In the genomic region with DNA sequence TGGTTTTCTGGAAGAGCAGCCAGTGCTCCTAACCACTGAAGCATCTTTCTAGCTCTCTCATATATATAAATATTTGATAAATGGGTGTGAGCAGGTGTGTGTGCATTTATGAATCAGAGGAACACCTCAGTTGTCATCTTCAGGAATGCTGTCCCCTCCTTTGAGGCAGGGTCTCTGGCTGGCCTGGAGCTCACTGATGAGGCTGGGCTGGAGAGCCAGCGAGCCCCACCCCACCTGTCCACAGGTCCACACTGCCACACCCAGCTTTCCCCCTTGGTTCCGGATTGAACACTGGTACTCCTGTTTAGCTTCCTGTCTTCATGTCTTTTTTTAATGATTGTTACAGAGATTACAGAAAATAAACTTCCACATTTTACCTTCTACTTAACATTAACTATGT, we compare ENCODE assay signal across 20 mouse cellular contexts. TPM values are rescaled to one million over a fixed set of nuclear protein-coding genes. Genes with fewer than 3 reads are reported as not detected.
DNase-seq lines count a peak whose midpoint lies in the region; ATAC-seq and TF ChIP-seq lines count a peak whose summit lies in the region.
"Had no signal": no experiment of that assay in that cellular context is flagged by ENCODE, and none has a peak within 500 bp of the region (broad histone marks: within the 10 kb centered on the region; RNA-seq: fewer than 3 reads in every experiment).

No protein-coding gene starts in this region.

- no peak overlapping the region for H3K27ac ChIP-seq in MEL (ENCODE audit: control insufficient read depth, low read depth, low read length)
- H3K27ac ChIP-seq in bone marrow macrophage, adult 2 months (ENCODE audit: insufficient read depth, low read depth, low read length): peak overlapping the region; percentile 39
- H3K27ac ChIP-seq in stomach, postnatal 0 days (replicated peaks): no peak overlapping the region
- no peak overlapping the region for H3K27ac ChIP-seq in liver, embryonic 11.5 days (ENCODE audit: low read depth, low read length)
- no peak overlapping the region for H3K27ac ChIP-seq in midbrain, postnatal 0 days (ENCODE audit: low read depth, low read length)
- H3K27ac ChIP-seq: embryonic facial prominence, embryonic 10.5 days; embryonic facial prominence, embryonic 12.5 days; forebrain, embryonic 13.5 days; forebrain, embryonic 15.5 days had no signal

- peaks cover 0 to 17% of the 10 kb centered on the region in 2 experiments; a peak in 2 of 4 replicates for H3K36me3 ChIP-seq in MEL (ENCODE audit: control insufficient read depth in 1 of 2, insufficient read depth in 2 of 2, low read length in 2 of 2)
- H3K36me3 ChIP-seq in stomach, postnatal 0 days (ENCODE audit: control insufficient read depth, insufficient read depth, low read length): no peaks in the 10 kb centered on the region
- H3K36me3 ChIP-seq in liver, embryonic 11.5 days (ENCODE audit: control insufficient read depth, insufficient read depth, low read length): no peaks in the 10 kb centered on the region
- no peaks in the 10 kb centered on the region for H3K36me3 ChIP-seq in midbrain, postnatal 0 days (ENCODE audit: insufficient read depth, low read length)
- H3K36me3 ChIP-seq: embryonic facial prominence, embryonic 10.5 days; embryonic facial prominence, embryonic 12.5 days; forebrain, embryonic 15.5 days had no signal

- H3K79me2 ChIP-seq in MEL (ENCODE audit: control insufficient read depth, insufficient read depth, low read length, poor library complexity): no peaks in the 10 kb centered on the region

- TF ChIP-seq RAD21 in MEL (IDR thresholded peaks at IDR 0.05; ENCODE audit: low read depth, low read length): no peak

- no peak for TF ChIP-seq CTCF in MEL (IDR thresholded peaks at IDR 0.05 in 2 of 3, conservative IDR thresholded peaks at IDR 0.05 in 1 of 3; ENCODE audit: control insufficient read depth in 1 of 3, insufficient read depth in 1 of 3, low read depth in 2 of 3, low read length in 3 of 3, poor library complexity in 1 of 3, severe bottlenecking in 1 of 3)
- no peak for TF ChIP-seq CTCF in bone marrow macrophage, adult 2 months (IDR thresholded peaks at IDR 0.05; ENCODE audit: low read depth, low read length)
- TF ChIP-seq CTCF in stomach, postnatal 0 days (IDR thresholded peaks at IDR 0.05; ENCODE audit: low read depth): no peak
- TF ChIP-seq CTCF in midbrain, postnatal 0 days (IDR thresholded peaks at IDR 0.05): no peak

- no peak overlapping the region for H3K9ac ChIP-seq in MEL (ENCODE audit: control insufficient read depth, low read depth, low read length, poor library complexity, severe bottlenecking)
- H3K9ac ChIP-seq in stomach, postnatal 0 days (ENCODE audit: low read length): no peak overlapping the region
- no peak overlapping the region for H3K9ac ChIP-seq in liver, embryonic 11.5 days (ENCODE audit: low read depth, low read length)
- no peak overlapping the region for H3K9ac ChIP-seq in midbrain, postnatal 0 days (replicated peaks; ENCODE audit: low read length, poor library complexity, severe bottlenecking)
- H3K9ac ChIP-seq: embryonic facial prominence, embryonic 12.5 days; forebrain, embryonic 13.5 days; forebrain, embryonic 15.5 days; forebrain, postnatal 0 days had no signal

- no peak overlapping the region for H3K4me2 ChIP-seq in stomach, postnatal 0 days (replicated peaks; ENCODE audit: low read depth)
- no peak overlapping the region for H3K4me2 ChIP-seq in liver, embryonic 11.5 days
- no peak overlapping the region for H3K4me2 ChIP-seq in midbrain, postnatal 0 days (ENCODE audit: low read depth, low read length, poor library complexity, severe bottlenecking)
- H3K4me2 ChIP-seq: embryonic facial prominence, embryonic 12.5 days; forebrain, embryonic 13.5 days; forebrain, embryonic 15.5 days had no signal

- H3K4me3 ChIP-seq in MEL (ENCODE audit: control insufficient read depth in 1 of 2, insufficient read depth in 1 of 2, low read depth in 2 of 2, low read length in 2 of 2): no peak overlapping the region
- peak overlapping the region; percentile 27 for H3K4me3 ChIP-seq in bone marrow macrophage, adult 2 months (ENCODE audit: insufficient read depth, low read length)
- no peak overlapping the region for H3K4me3 ChIP-seq in stomach, postnatal 0 days (ENCODE audit: low read depth, low read length)
- H3K4me3 ChIP-seq in liver, embryonic 11.5 days (ENCODE audit: low read depth, low read length): no peak overlapping the region
- H3K4me3 ChIP-seq in midbrain, postnatal 0 days (ENCODE audit: low read depth, low read length): no peak overlapping the region
- H3K4me3 ChIP-seq: embryonic facial prominence, embryonic 10.5 days; embryonic facial prominence, embryonic 12.5 days; forebrain, embryonic 13.5 days; forebrain, embryonic 15.5 days had no signal

- no peak for DNase-seq in MEL (ENCODE audit: low read depth, low spot score)
- no peak for DNase-seq in stomach, postnatal 0 days (ENCODE audit: low spot score)
- no peak for DNase-seq in liver, embryonic 11.5 days (ENCODE audit: low spot score)
- DNase-seq in midbrain, postnatal 0 days (ENCODE audit: low spot score): no peak
- DNase-seq: adrenal gland, adult 8-10 months; adrenal gland, postnatal 14 days; adrenal gland, postnatal 36 days; cerebellum, adult 11 months; cerebellum, adult 18-20 months; cerebellum, adult 8-10 months; cerebellum, adult 9-11 months; cerebellum, postnatal 14 days; forebrain, postnatal 0 days had no signal

- peaks cover 1 to 3% of the 10 kb centered on the region in 2 experiments; a peak in 1 of 4 replicates for H3K27me3 ChIP-seq in MEL (ENCODE audit: control insufficient read depth in 1 of 2, insufficient read depth in 2 of 2, low read length in 2 of 2)
- H3K27me3 ChIP-seq in stomach, postnatal 0 days (ENCODE audit: control insufficient read depth, insufficient read depth, low read length): no peaks in the 10 kb centered on the region
- H3K27me3 ChIP-seq in liver, embryonic 11.5 days (replicated peaks; ENCODE audit: control insufficient read depth, insufficient read depth, low read length): no peaks in the 10 kb centered on the region
- no peaks in the 10 kb centered on the region for H3K27me3 ChIP-seq in midbrain, postnatal 0 days (ENCODE audit: insufficient read depth, low read length)
- H3K27me3 ChIP-seq: forebrain, embryonic 13.5 days; forebrain, embryonic 15.5 days; Patski had no signal

- no peak for TF ChIP-seq POLR2A in MEL (IDR thresholded peaks at IDR 0.05; ENCODE audit: control insufficient read depth in 1 of 2, insufficient read depth in 1 of 2, low read depth in 1 of 2, low read length in 2 of 2, poor library complexity in 1 of 2)
- TF ChIP-seq POLR2A in bone marrow macrophage, adult 2 months (IDR thresholded peaks at IDR 0.05; ENCODE audit: borderline replicate concordance, low read depth, low read length): no peak

- peaks cover 5 to 9% of the 10 kb centered on the region in 2 experiments for H3K4me1 ChIP-seq in MEL (ENCODE audit: control insufficient read depth in 1 of 2, insufficient read depth in 2 of 2, low read length in 2 of 2)
- H3K4me1 ChIP-seq in bone marrow macrophage, adult 2 months (ENCODE audit: control insufficient read depth, insufficient read depth, low read length): peaks cover 23% of the 10 kb centered on the region
- no peaks in the 10 kb centered on the region for H3K4me1 ChIP-seq in stomach, postnatal 0 days (replicated peaks; ENCODE audit: control insufficient read depth, insufficient read depth)
- H3K4me1 ChIP-seq in liver, embryonic 11.5 days (replicated peaks; ENCODE audit: control insufficient read depth, insufficient read depth, low read length): no peaks in the 10 kb centered on the region
- no peaks in the 10 kb centered on the region for H3K4me1 ChIP-seq in midbrain, postnatal 0 days (ENCODE audit: insufficient read depth, low read length)
- H3K4me1 ChIP-seq: embryonic facial prominence, embryonic 10.5 days; embryonic facial prominence, embryonic 12.5 days; forebrain, embryonic 13.5 days; forebrain, embryonic 15.5 days had no signal

- 42% methylated on average over 2 of the region's 2 CpGs for WGBS in stomach, postnatal 0 days
- 83% methylated on average over 2 of the region's 2 CpGs for WGBS in liver, embryonic 11.5 days
- WGBS in midbrain, postnatal 0 days: 81% methylated on average over 2 of the region's 2 CpGs

- peak; percentile 51; the same call in 1 of the 2 replicates for ATAC-seq in stomach, postnatal 0 days (ENCODE audit: low FRiP score, low TSS enrichment)
- no peak for ATAC-seq in liver, embryonic 11.5 days (replicated peaks; ENCODE audit: low FRiP score)
- no peak for ATAC-seq in midbrain, postnatal 0 days (ENCODE audit: low FRiP score)
- ATAC-seq: activated CD4-positive, CD25-positive, alpha-beta regulatory T cell, adult 4 months; forebrain, embryonic 13.5 days; forebrain, embryonic 15.5 days; forebrain, postnatal 0 days; Patski had no signal

- no peaks in the 10 kb centered on the region for H3K9me3 ChIP-seq in MEL (replicated peaks; ENCODE audit: insufficient read depth, low read length)
- no peaks in the 10 kb centered on the region for H3K9me3 ChIP-seq in stomach, postnatal 0 days (ENCODE audit: control insufficient read depth, low read length)
- H3K9me3 ChIP-seq in liver, embryonic 11.5 days (ENCODE audit: control insufficient read depth, low read length): no peaks in the 10 kb centered on the region
- no peaks in the 10 kb centered on the region for H3K9me3 ChIP-seq in midbrain, postnatal 0 days (ENCODE audit: low read length)
- H3K9me3 ChIP-seq: embryonic facial prominence, embryonic 10.5 days; embryonic facial prominence, embryonic 12.5 days; forebrain, embryonic 13.5 days; forebrain, embryonic 15.5 days had no signal

- peak in 1 of 2 experiments; percentile 32; a peak in 1 of 4 replicates for TF ChIP-seq EP300 in MEL (IDR thresholded peaks at IDR 0.05; ENCODE audit: low read depth in 1 of 2, low read length in 2 of 2)
- no peak for TF ChIP-seq EP300 in stomach, postnatal 0 days (optimal IDR thresholded peaks at IDR 0.05)

RNA-seq across cellular contexts. Expression of a gene that starts 15.8 kb away (rescaled TPM):
- 12.8 and 20.8 TPM in 2 replicates for total RNA-seq in MEL (2012; rRNA removed)
- polyA plus RNA-seq in MEL (2012; ENCODE audit: insufficient read depth in 1 of 2, insufficient read length in 2 of 2, low read depth in 1 of 2, low replicate concordance in 2 of 2, missing spikeins in 1 of 2): 10 to 100 TPM in 1 of 2 experiments, not detected in 1; 23.2 TPM
- 163 and 186 TPM in 2 replicates for polyA plus RNA-seq in bone marrow macrophage, adult 2 months (2012; ENCODE audit: insufficient read depth, insufficient read length, missing spikeins)
- polyA plus RNA-seq in stomach, postnatal 0 days (2015; fragmentation: Nextera tagmentation; extraction: Ambion mirVana): 44.8 and 45.5 TPM in 2 replicates
- polyA plus RNA-seq in liver, embryonic 11.5 days (2014; fragmentation: Nextera tagmentation; extraction: Ambion mirVana): 55.4 and 60.0 TPM in 2 replicates
- 242 and 247 TPM in 2 replicates for total RNA-seq in midbrain, postnatal 0 days (2014; rRNA removed)
- 204 and 210 TPM in 2 replicates for polyA plus RNA-seq in midbrain, postnatal 0 days (2015; fragmentation: Nextera tagmentation; extraction: Ambion mirVana)

RNA-seq across cellular contexts. Expression of a gene that starts 22.8 kb away (rescaled TPM):
- 2.9 and 3.4 TPM in 2 replicates for total RNA-seq in MEL (2012; rRNA removed)
- 1 to 10 TPM in 1 of 2 experiments, not detected in 1; 9.0 TPM for polyA plus RNA-seq in MEL (2012; ENCODE audit: insufficient read depth in 1 of 2, insufficient read length in 2 of 2, low read depth in 1 of 2, low replicate concordance in 2 of 2, missing spikeins in 1 of 2)
- 3.8 and 4.1 TPM in 2 replicates for polyA plus RNA-seq in bone marrow macrophage, adult 2 months (2012; ENCODE audit: insufficient read depth, insufficient read length, missing spikeins)
- polyA plus RNA-seq in stomach, postnatal 0 days (2015; fragmentation: Nextera tagmentation; extraction: Ambion mirVana): 313 and 331 TPM in 2 replicates
- polyA plus RNA-seq in liver, embryonic 11.5 days (2014; fragmentation: Nextera tagmentation; extraction: Ambion mirVana): 22.6 and 23.3 TPM in 2 replicates
- 24.8 and 26.0 TPM in 2 replicates for total RNA-seq in midbrain, postnatal 0 days (2014; rRNA removed)
- 46.0 and 47.5 TPM in 2 replicates for polyA plus RNA-seq in midbrain, postnatal 0 days (2015; fragmentation: Nextera tagmentation; extraction: Ambion mirVana)

RNA-seq across cellular contexts. Expression of a gene that starts 54.1 kb away (rescaled TPM):
- total RNA-seq in MEL (2012; rRNA removed): 25.7 and 31.1 TPM in 2 replicates
- 100 to 1,000 TPM in 1 of 2 experiments, 10 to 100 TPM in 1; 64.7 to 249 TPM for polyA plus RNA-seq in MEL (2012; ENCODE audit: insufficient read depth in 1 of 2, insufficient read length in 2 of 2, low read depth in 1 of 2, low replicate concordance in 2 of 2, missing spikeins in 1 of 2)
- 73.3 and 76.6 TPM in 2 replicates for polyA plus RNA-seq in bone marrow macrophage, adult 2 months (2012; ENCODE audit: insufficient read depth, insufficient read length, missing spikeins)
- polyA plus RNA-seq in stomach, postnatal 0 days (2015; fragmentation: Nextera tagmentation; extraction: Ambion mirVana): 47.7 and 55.1 TPM in 2 replicates
- 52.9 and 57.3 TPM in 2 replicates for polyA plus RNA-seq in liver, embryonic 11.5 days (2014; fragmentation: Nextera tagmentation; extraction: Ambion mirVana)
- 37.8 and 47.1 TPM in 2 replicates for total RNA-seq in midbrain, postnatal 0 days (2014; rRNA removed)
- polyA plus RNA-seq in midbrain, postnatal 0 days (2015; fragmentation: Nextera tagmentation; extraction: Ambion mirVana): 34.2 and 40.8 TPM in 2 replicates
